Mouse (Mus musculus) thymus, adult 2 months (tissue): ENCODE results near the gene Pafah2.

Source experiments
- CTCF ChIP-seq: fragments of 200-500 bp; IDR thresholded peaks from 2 replicates; pipeline ENCODE4 v1.5.1; 2012; ENCODE audit warnings: mild to moderate bottlenecking, control low read depth, low read length, moderate library complexity, borderline replicate concordance; ENCODE audit not compliant: control insufficient read depth, poor library complexity, insufficient read depth; ENCODE audit errors: extremely low read depth
- POLR2A ChIP-seq: fragments of 200-500 bp; IDR thresholded peaks from 2 replicates; pipeline ENCODE4 v1.6.1; 2012; ENCODE audit warnings: mild to moderate bottlenecking, low read length, control low read depth, moderate library complexity; ENCODE audit not compliant: control insufficient read depth, poor library complexity, insufficient read depth; ENCODE audit errors: extremely low read depth

DNA sequence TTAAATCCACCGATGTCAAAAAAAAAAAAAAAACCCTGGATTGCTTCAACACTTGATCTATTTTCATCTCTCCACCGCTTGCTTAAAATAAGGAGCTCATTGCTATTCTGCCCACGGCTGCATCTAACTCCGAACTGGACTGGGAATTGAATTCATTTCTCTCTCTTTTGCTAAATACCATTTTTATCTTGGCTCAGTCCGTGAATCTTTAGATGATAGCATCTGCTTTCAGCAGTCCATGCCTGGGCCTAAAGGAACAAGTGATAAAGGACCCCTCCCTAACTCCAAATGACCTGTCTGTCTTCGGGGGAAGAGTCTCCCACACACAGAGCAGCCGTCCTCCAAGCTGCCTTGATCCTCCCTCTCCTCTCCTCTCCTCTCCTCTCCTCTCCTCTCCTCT lies 48.8 kb downstream of the Pafah2 start:
- TF ChIP-seq CTCF (no peak), POLR2A (no peak)
